Mouse (Mus musculus): ENCODE measurements around the gene Gm49358.

The Gm49358 gene

DNA sequence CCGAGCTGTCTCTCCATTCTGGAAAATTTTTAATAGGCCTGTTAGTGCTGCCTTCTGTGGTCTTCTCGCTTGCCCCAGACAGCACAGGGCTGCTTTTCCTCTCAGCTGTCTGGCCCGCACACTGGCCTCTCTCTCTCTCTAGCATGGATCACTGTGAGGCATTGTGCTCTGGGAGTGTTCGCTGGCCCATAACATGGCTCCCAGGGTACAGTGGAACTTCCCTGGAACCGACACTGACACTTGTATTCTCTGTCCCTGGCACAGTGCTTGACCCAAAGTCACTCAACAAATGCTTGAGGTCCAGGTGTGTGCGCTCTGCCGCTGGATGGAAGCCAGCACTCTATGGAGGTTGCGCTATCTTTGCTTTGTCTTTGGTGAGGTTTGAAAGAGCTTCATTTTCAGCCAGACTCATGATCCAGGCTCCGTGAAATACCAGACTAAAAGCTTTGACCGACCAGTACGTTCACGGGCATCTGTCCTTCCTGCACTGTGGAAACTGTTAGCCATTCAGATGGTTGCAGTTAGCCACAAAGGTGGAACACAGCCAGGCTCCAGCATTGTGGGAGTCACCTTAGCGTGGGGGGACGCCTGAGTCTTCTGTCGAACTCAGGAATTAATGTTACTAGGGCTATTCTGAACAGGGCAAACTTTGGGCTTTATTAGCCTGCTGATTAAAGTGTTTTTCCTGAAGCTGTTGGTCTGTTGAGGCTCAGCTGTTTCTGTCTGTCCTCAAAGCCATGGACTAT, 44.4 kb downstream of the Gm49358 start:
- Histone ChIP-seq H3K9me3 (ENCODE audit: low read length) (no peaks in the 10 kb centered on the region), H3K36me3 (ENCODE audit: insufficient read depth, low read length) (peaks cover 61% of the 10 kb centered on the region), H3K4me1 (replicated peaks; ENCODE audit: low read depth, low read length) (peaks cover 3% of the 10 kb centered on the region), H3K4me3 (replicated peaks; ENCODE audit: low read length) (no peak overlapping the region), H3K27me3 (ENCODE audit: insufficient read depth, low read length) (no peaks in the 10 kb centered on the region)
- no peak for TF ChIP-seq POU5F1 (IDR thresholded peaks at IDR 0.05; ENCODE audit: borderline replicate concordance, low read length)
- TF ChIP-seq NANOG (IDR thresholded peaks at IDR 0.05; ENCODE audit: borderline replicate concordance, low read length) = no peak
- no peak for TF ChIP-seq CTCF (conservative IDR thresholded peaks at IDR 0.05; ENCODE audit: low read length)

DNA sequence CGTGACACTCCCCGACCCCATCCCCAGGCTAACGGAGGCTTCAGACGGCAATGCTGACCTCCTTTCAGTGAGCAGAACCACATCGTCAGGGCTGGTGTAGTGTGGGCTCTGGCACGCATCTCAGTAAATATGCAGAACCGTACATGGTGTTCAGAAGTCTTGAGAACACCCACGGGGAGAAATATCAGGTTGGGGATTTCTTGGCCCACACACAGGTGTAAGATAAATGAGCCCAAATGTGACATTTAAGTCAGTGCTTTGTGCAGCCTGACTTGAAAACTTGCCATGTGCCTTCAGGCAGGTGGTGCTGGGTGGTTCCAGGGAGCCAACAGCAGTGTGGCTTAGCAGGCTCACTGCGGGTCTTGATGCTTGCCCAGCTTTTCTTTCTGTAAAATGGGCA, 46.2 kb downstream of the Gm49358 start:
- TF ChIP-seq CTCF (conservative IDR thresholded peaks at IDR 0.05; ENCODE audit: low read length) (no peak), POU5F1 (IDR thresholded peaks at IDR 0.05; ENCODE audit: borderline replicate concordance, low read length) (no peak), NANOG (IDR thresholded peaks at IDR 0.05; ENCODE audit: borderline replicate concordance, low read length) (no peak)
- Histone ChIP-seq H3K36me3 (ENCODE audit: insufficient read depth, low read length) (peaks cover 57% of the 10 kb centered on the region), H3K9me3 (ENCODE audit: low read length) (no peaks in the 10 kb centered on the region), H3K27me3 (ENCODE audit: insufficient read depth, low read length) (no peaks in the 10 kb centered on the region), H3K4me3 (replicated peaks; ENCODE audit: low read length) (no peak overlapping the region), H3K4me1 (replicated peaks; ENCODE audit: low read depth, low read length) (peaks cover 21% of the 10 kb centered on the region)

DNA sequence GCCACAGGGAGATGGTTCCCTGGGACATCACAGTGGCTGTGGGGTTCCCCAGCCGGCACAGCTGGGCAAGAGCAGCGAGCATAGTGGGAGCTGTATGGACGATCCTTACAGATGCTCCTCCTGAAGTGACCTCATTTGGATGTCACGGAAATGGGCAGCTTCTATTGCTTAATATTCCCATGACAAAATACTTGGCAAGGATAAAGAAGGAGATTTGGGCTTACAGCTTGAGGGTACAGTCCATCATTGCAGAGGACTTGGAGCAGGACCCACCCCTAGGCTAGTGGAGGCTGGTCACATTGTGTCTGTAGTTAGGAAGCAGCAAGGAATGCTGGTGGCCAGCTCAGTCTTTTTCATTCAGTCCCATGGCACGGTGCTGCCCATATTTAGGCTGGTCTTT, 46.8 kb downstream of the Gm49358 start:
- peaks cover 27% of the 10 kb centered on the region for H3K4me1 ChIP-seq (replicated peaks; ENCODE audit: low read depth, low read length)
- H3K9me3 ChIP-seq (ENCODE audit: low read length) = no peaks in the 10 kb centered on the region
- no peaks in the 10 kb centered on the region for H3K27me3 ChIP-seq (ENCODE audit: insufficient read depth, low read length)
- peaks cover 60% of the 10 kb centered on the region for H3K36me3 ChIP-seq (ENCODE audit: insufficient read depth, low read length)
- TF ChIP-seq POU5F1 (IDR thresholded peaks at IDR 0.05; ENCODE audit: borderline replicate concordance, low read length) = no peak
- TF ChIP-seq NANOG (IDR thresholded peaks at IDR 0.05; ENCODE audit: borderline replicate concordance, low read length) = no peak
- TF ChIP-seq CTCF (conservative IDR thresholded peaks at IDR 0.05; ENCODE audit: low read length) = no peak
- H3K4me3 ChIP-seq (replicated peaks; ENCODE audit: low read length) = no peak overlapping the region

GRCm38 (mm10) chr10:86814292-86815131, 50.7 kb downstream of the Gm49358 start:
- H3K4me1 ChIP-seq (replicated peaks; ENCODE audit: low read depth, low read length) = peaks cover 44% of the 10 kb centered on the region
- TF ChIP-seq NANOG (IDR thresholded peaks at IDR 0.05; ENCODE audit: borderline replicate concordance, low read length) = no peak; the same call in 1 of the 2 replicates
- TF ChIP-seq CTCF (conservative IDR thresholded peaks at IDR 0.05; ENCODE audit: low read length) = no peak
- no peak for TF ChIP-seq POU5F1 (IDR thresholded peaks at IDR 0.05; ENCODE audit: borderline replicate concordance, low read length)
- peaks cover 55% of the 10 kb centered on the region for H3K36me3 ChIP-seq (ENCODE audit: insufficient read depth, low read length)
- H3K27me3 ChIP-seq (ENCODE audit: insufficient read depth, low read length) = no peaks in the 10 kb centered on the region
- H3K4me3 ChIP-seq (replicated peaks; ENCODE audit: low read length) = peak overlapping the region; percentile 64
- no peaks in the 10 kb centered on the region for H3K9me3 ChIP-seq (ENCODE audit: low read length)

- TF ChIP-seq CTCF (conservative IDR thresholded peaks at IDR 0.05; ENCODE audit: low read length) = no peak
- no peak for TF ChIP-seq POU5F1 (IDR thresholded peaks at IDR 0.05; ENCODE audit: borderline replicate concordance, low read length)
- TF ChIP-seq NANOG (IDR thresholded peaks at IDR 0.05; ENCODE audit: borderline replicate concordance, low read length) = no peak
- Histone ChIP-seq H3K4me1 (replicated peaks; ENCODE audit: low read depth, low read length) (peaks cover 48% of the 10 kb centered on the region), H3K4me3 (replicated peaks; ENCODE audit: low read length) (no peak overlapping the region), H3K9me3 (ENCODE audit: low read length) (no peaks in the 10 kb centered on the region), H3K27me3 (ENCODE audit: insufficient read depth, low read length) (no peaks in the 10 kb centered on the region), H3K36me3 (ENCODE audit: insufficient read depth, low read length) (peaks cover 57% of the 10 kb centered on the region)
Observed at GRCm38 (mm10) chr10:86815133-86815532, 51.4 kb downstream of the Gm49358 start.

GRCm38 (mm10) chr10:86819649-86820165, 55.9 kb downstream of the Gm49358 start:
- Histone ChIP-seq H3K4me3 (replicated peaks; ENCODE audit: low read length) (no peak overlapping the region), H3K36me3 (ENCODE audit: insufficient read depth, low read length) (peaks cover 80% of the 10 kb centered on the region), H3K9me3 (ENCODE audit: low read length) (no peaks in the 10 kb centered on the region), H3K4me1 (replicated peaks; ENCODE audit: low read depth, low read length) (peaks cover 37% of the 10 kb centered on the region), H3K27me3 (ENCODE audit: insufficient read depth, low read length) (no peaks in the 10 kb centered on the region)
- no peak for TF ChIP-seq CTCF (conservative IDR thresholded peaks at IDR 0.05; ENCODE audit: low read length)
- no peak for TF ChIP-seq POU5F1 (IDR thresholded peaks at IDR 0.05; ENCODE audit: borderline replicate concordance, low read length)
- no peak for TF ChIP-seq NANOG (IDR thresholded peaks at IDR 0.05; ENCODE audit: borderline replicate concordance, low read length)

GRCm38 (mm10) chr10:86821014-86821413, 57.2 kb downstream of the Gm49358 start:
- Histone ChIP-seq H3K4me3 (replicated peaks; ENCODE audit: low read length) (no peak overlapping the region), H3K36me3 (ENCODE audit: insufficient read depth, low read length) (peaks cover 81% of the 10 kb centered on the region), H3K9me3 (ENCODE audit: low read length) (no peaks in the 10 kb centered on the region), H3K27me3 (ENCODE audit: insufficient read depth, low read length) (no peaks in the 10 kb centered on the region), H3K4me1 (replicated peaks; ENCODE audit: low read depth, low read length) (peaks cover 37% of the 10 kb centered on the region)
- TF ChIP-seq NANOG (IDR thresholded peaks at IDR 0.05; ENCODE audit: borderline replicate concordance, low read length) = no peak
- no peak for TF ChIP-seq POU5F1 (IDR thresholded peaks at IDR 0.05; ENCODE audit: borderline replicate concordance, low read length)
- TF ChIP-seq CTCF (conservative IDR thresholded peaks at IDR 0.05; ENCODE audit: low read length) = no peak

DNA sequence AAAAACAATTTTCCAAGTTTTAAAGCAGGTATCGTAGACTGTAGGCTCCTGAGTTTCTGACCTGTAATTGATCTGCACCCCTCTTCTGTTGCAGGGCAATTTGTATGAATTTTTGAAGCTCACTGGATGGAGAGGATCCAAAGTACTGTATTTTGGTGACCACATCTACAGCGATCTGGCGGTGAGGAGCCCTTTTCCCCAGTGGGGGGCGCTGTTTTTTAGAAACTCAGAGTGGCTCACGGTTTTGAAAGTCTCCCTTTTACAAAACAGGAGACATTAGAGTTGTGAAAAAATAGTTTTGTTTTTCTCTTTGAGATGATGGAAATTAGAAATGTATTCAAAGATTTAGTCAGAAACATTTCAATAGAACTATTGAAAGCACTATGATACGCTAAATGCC, 60.3 kb downstream of the Gm49358 start:
- H3K27me3 ChIP-seq (ENCODE audit: insufficient read depth, low read length) = no peaks in the 10 kb centered on the region
- peak; percentile 75 for TF ChIP-seq CTCF (conservative IDR thresholded peaks at IDR 0.05; ENCODE audit: low read length)
- TF ChIP-seq NANOG (IDR thresholded peaks at IDR 0.05; ENCODE audit: borderline replicate concordance, low read length) = no peak
- H3K9me3 ChIP-seq (ENCODE audit: low read length) = no peaks in the 10 kb centered on the region
- H3K4me3 ChIP-seq (replicated peaks; ENCODE audit: low read length) = no peak overlapping the region
- peaks cover 87% of the 10 kb centered on the region for H3K36me3 ChIP-seq (ENCODE audit: insufficient read depth, low read length)
- peaks cover 30% of the 10 kb centered on the region for H3K4me1 ChIP-seq (replicated peaks; ENCODE audit: low read depth, low read length)

Measured in E14TG2a.4 (cell line).